ENCODE assay signal across 20 mouse cellular contexts in the genomic region with DNA sequence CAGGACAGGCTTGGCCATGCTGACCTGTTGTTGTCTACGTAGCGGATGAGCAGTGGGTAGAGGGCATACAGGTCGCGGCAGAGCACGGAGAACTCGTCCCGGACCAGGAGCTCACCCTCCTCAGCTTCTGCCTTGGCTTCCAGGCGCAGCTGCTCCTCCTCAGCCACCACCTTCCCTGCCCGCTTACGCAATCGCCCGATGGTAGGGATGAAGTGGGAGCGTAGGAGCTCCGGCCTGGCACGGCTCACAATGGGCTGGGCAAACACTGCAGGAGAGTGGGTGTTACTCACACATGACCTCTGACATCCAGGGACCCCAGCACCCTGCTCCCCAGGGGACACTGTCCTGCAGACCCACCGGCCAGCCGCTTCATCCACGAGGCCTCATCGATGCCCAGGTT.
DNase-seq lines count a peak whose midpoint lies in the region; ATAC-seq and TF ChIP-seq lines count a peak whose summit lies in the region.
"Had no signal": no experiment of that assay in that cellular context is flagged by ENCODE, and none has a peak within 500 bp of the region (broad histone marks: within the 10 kb centered on the region; RNA-seq: fewer than 3 reads in every experiment).

No protein-coding gene starts in this region.

- 62% methylated on average over 19 of the region's 19 CpGs for WGBS in lung, adult 2 months
- 44% methylated on average over 19 of the region's 19 CpGs for WGBS in lung, postnatal 0 days

- DNase-seq in lung, adult 2 months = peak; percentile 57
- DNase-seq in lung, postnatal 0 days (ENCODE audit: low spot score) = peak; percentile 71
- DNase-seq in lung, postnatal 36 days = peak; percentile 82
- DNase-seq in spleen, adult 12 weeks (ENCODE audit: low spot score) = no peak
- no peak for DNase-seq in ovary, postnatal 10 days (ENCODE audit: low spot score)
- no peak for DNase-seq in embryo, embryonic 9.5 days (ENCODE audit: extremely low spot score)
- DNase-seq: adrenal gland, postnatal 14 days; cerebellum, adult 11-12 months; cerebellum, adult 9-10 months; cerebellum, postnatal 25 days; gastrocnemius, postnatal 25 days; heart, postnatal 36 days had no signal

- peak overlapping the region; percentile 32; the same call in 1 of the 2 replicates for H3K4me3 ChIP-seq in E14TG2a.4 (replicated peaks; ENCODE audit: low read length)
- H3K4me3 ChIP-seq in lung, adult 2 months (replicated peaks; ENCODE audit: extremely low read depth, low read depth, low read length) = no peak overlapping the region
- H3K4me3 ChIP-seq in lung, postnatal 0 days (ENCODE audit: low read depth, low read length) = no peak overlapping the region
- H3K4me3 ChIP-seq: embryonic facial prominence, embryonic 13.5 days; forebrain, embryonic 12.5 days; heart, embryonic 12.5 days; hindbrain, embryonic 15.5 days had no signal

- TF ChIP-seq CTCF in E14TG2a.4 (conservative IDR thresholded peaks at IDR 0.05; ENCODE audit: low read length) = no peak
- TF ChIP-seq CTCF in lung, adult 2 months (IDR thresholded peaks at IDR 0.05; ENCODE audit: insufficient read depth, low read length) = no peak
- TF ChIP-seq CTCF in lung, postnatal 0 days (IDR thresholded peaks at IDR 0.05) = no peak

- H3K36me3 ChIP-seq in E14TG2a.4 (ENCODE audit: insufficient read depth, low read length) = peaks cover 4% of the 10 kb centered on the region; the same call in 1 of the 2 replicates
- no peaks in the 10 kb centered on the region for H3K36me3 ChIP-seq in lung, postnatal 0 days (ENCODE audit: insufficient read depth, low read length)
- H3K36me3 ChIP-seq: embryonic facial prominence, embryonic 13.5 days; forebrain, embryonic 12.5 days; G1E; heart, embryonic 12.5 days; hindbrain, embryonic 15.5 days had no signal

- peaks cover 57% of the 10 kb centered on the region for H3K27me3 ChIP-seq in E14TG2a.4 (ENCODE audit: insufficient read depth, low read length)
- no peaks in the 10 kb centered on the region for H3K27me3 ChIP-seq in lung, postnatal 0 days (replicated peaks; ENCODE audit: insufficient read depth, low read length)

- no peak for TF ChIP-seq POLR2A in lung, adult 2 months (IDR thresholded peaks at IDR 0.05; ENCODE audit: borderline replicate concordance, extremely low read depth, low read depth, low read length)

- H3K9me3 ChIP-seq in E14TG2a.4 (ENCODE audit: low read length) = no peaks in the 10 kb centered on the region
- no peaks in the 10 kb centered on the region for H3K9me3 ChIP-seq in lung, postnatal 0 days (ENCODE audit: low read length)
- H3K9me3 ChIP-seq: embryonic facial prominence, embryonic 13.5 days; forebrain, embryonic 12.5 days; G1E; heart, embryonic 12.5 days; hindbrain, embryonic 15.5 days had no signal

- no peak overlapping the region for H3K27ac ChIP-seq in lung, postnatal 0 days (ENCODE audit: low read length)
- H3K27ac ChIP-seq: embryonic facial prominence, embryonic 13.5 days; forebrain, embryonic 12.5 days; hindbrain, embryonic 15.5 days had no signal

- H3K9ac ChIP-seq in lung, postnatal 0 days (replicated peaks; ENCODE audit: low read depth) = no peak overlapping the region
- H3K9ac ChIP-seq: embryonic facial prominence, embryonic 13.5 days; forebrain, embryonic 12.5 days; heart, embryonic 12.5 days; hindbrain, embryonic 15.5 days had no signal

- no peak for TF ChIP-seq EP300 in lung, postnatal 0 days (IDR thresholded peaks at IDR 0.05)

- H3K4me2 ChIP-seq in lung, postnatal 0 days (replicated peaks; ENCODE audit: low read depth, low read length) = no peak overlapping the region
- H3K4me2 ChIP-seq: embryonic facial prominence, embryonic 13.5 days; forebrain, embryonic 12.5 days; heart, embryonic 12.5 days; hindbrain, embryonic 15.5 days had no signal

- peaks cover 26% of the 10 kb centered on the region for H3K4me1 ChIP-seq in E14TG2a.4 (replicated peaks; ENCODE audit: low read depth, low read length)
- H3K4me1 ChIP-seq in lung, adult 2 months (ENCODE audit: control insufficient read depth, insufficient read depth, low read length) = no peaks in the 10 kb centered on the region
- H3K4me1 ChIP-seq in lung, postnatal 0 days (ENCODE audit: insufficient read depth, low read depth, low read length) = no peaks in the 10 kb centered on the region
- H3K4me1 ChIP-seq: forebrain, embryonic 12.5 days; heart, embryonic 12.5 days; hindbrain, embryonic 15.5 days had no signal

- ATAC-seq in lung, postnatal 0 days = peak; percentile 74
- ATAC-seq in activated CD4-positive, CD25-positive, alpha-beta regulatory T cell, adult 4 months = no peak
- ATAC-seq: forebrain, embryonic 16.5 days had no signal

Comparison
In these comparisons a context has a peak if more than half of its experiments do, and no peak if none do; other contexts are left out.
1. DNase-seq: peak in lung, adult 2 months (single experiment), lung, postnatal 0 days (single experiment) and lung, postnatal 36 days (single experiment); none in spleen, adult 12 weeks (single experiment), ovary, postnatal 10 days (single experiment) and embryo, embryonic 9.5 days (single experiment).